Mouse (Mus musculus): ENCODE data around the gene Chmp3. TPM values are rescaled to one million over a fixed set of nuclear protein-coding genes. Genes with fewer than 3 reads are reported as not detected.
A peak's percentile ranks its signal among the peaks of the same experiment; 100 is the strongest.

The Chmp3 gene
- total RNA-seq (2021) = 10 to 100 TPM; 94.7 to 99.2 TPM

DNA sequence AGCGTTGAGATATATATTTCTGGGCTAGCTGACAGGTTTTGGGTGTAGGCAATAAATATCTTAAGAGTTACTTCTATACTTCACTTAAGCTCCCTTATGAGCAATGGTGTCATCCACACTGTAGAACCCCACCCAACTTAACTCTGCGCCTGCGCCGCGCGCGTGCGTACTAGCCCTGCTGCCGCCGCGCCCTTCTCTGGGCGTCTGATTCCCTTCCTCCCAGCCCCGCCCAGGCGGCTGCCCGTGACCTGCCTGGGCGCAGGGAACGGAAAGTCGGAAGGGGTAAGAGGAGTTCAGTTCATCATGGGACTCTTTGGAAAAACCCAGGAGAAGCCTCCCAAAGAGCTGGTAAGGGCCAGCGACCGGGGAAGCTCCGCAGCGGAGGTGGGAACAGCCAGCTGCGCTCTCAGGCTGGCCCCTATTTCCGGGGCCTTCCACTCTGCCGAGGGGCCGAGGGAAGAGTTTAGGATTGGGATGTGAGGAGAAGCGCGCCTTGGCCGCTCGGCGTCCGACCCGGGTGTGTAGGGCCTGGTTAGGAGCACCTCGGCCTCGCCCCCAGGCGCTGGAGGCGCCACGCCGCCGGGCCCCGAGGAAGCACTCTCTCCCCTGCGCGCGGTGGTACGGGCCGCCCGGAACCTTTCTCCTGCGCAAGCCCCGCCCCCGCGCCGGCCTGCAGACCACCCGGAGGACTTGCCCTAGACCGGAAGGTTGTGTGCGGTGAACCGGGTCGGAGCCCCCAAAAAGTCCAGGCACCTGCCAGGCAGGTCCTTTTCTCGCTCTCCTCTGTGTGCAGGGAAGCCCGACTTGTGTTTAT is at the start of gene Chmp3:
Chmp3 (plus strand) TSS at position 112 of the 814 bp plus-strand sequence.
- peak; percentile 95 to 98 for DNase-seq

DNA sequence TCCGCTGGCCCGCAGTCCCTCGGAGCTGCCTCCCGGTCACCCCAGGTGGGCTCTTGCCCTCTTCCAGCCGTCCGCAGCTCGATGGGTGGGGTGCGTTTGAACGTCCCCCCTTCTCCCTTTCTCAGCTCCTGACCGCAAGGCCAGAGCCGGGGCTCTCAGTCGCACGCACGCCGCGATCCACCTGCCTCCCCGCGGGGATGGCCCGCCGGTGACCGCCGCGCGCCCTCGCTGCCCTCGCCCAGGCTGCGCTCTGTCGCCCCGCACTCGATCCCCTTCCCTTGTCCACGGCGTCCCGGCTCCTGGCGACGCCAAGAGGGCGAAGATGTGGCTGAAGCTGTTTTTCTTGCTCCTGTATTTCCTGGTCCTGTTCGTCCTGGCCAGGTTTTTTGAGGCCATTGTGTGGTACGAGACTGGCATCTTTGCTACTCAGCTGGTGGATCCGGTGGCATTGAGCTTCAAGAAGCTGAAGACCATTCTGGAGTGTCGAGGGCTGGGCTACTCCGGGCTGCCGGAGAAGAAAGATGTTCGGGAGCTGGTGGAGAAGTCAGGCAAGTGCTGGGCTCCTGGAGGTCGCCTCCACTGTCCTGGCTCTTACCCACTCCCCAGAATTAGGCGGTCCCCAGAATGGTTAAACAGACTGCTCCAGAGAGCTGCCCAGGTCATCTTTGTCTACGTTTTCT is 49.1 kb upstream of the Chmp3 start:
- DNase-seq = peak in 1 of 2 experiments; percentile 45

DNA sequence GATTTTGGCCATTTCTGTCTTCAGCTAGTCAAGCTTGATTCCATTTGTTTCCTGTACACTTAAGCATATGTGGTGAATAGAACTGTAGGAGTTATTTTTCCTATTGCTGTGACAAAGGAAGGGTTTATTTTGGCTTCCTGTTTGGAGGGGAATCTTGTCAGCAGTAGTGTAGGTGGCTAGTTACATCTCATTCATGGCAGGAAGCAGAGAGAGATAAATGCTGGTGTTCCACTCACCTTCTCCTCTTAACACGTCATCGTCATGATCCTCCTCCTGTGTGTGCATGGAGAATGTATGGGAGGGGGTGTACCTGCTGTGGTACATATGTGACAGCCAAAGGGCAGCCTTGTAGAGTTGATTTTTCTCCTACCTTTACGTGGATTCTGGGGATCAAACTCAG is 43.0 kb upstream of the Chmp3 start:
- no peak for DNase-seq

DNA sequence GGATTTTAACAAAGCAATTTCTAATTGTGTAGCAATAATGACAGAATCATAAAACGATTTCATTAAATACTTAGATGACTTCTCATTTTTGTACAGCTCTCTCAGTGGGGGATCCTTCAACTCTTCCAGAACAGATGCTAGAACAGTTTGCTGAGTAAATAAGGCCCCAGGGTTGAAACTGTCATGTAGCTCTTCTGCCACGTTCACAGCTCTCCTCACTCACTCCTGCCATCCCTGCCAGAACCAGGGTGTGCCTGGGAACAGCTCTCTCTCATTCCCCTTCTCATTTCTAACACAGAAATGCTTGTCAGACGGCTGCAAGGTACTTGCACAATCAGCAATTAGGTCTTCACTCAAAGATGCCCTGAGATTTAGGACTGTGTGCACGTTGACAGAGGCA is 40.6 kb upstream of the Chmp3 start:
- DNase-seq = no peak

DNA sequence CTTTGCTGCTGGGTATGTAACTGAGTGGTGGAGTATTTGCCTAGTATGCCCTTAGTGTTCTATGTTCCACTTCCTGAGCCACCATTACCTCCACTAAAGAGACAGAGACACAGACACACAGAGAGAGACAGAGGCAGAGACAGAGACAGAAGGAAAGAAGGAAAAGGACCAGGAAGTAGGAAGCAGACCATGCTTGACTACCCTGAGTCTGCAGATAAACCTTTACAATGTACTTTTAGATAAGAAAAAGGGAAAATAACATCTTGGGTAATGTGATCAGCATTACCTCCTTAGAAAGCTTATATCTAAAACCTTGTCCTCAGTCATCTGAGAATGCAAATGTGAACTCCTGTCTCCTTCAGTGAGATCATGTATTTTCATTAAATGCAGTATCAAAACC is 39.9 kb upstream of the Chmp3 start:
- DNase-seq = no peak

DNA sequence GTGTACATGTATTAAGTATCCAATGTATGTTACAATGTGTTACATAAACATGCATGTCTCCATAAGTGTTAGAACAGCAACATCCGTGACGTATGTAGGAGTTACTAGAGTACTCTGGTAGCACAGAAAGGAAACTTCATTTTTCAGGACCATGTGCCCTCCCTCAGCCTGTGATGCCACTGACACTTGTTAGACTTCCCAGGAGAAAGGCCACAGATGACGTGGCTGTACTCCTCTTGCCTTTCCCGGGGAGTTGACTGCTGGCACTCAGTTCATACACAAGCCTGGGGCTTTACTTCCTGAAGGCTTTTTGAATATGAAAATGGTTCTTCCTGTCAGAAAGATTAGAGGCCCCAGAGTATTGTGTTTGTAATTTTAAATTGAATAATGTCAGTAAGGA is 39.5 kb upstream of the Chmp3 start:
- no peak for DNase-seq

DNA sequence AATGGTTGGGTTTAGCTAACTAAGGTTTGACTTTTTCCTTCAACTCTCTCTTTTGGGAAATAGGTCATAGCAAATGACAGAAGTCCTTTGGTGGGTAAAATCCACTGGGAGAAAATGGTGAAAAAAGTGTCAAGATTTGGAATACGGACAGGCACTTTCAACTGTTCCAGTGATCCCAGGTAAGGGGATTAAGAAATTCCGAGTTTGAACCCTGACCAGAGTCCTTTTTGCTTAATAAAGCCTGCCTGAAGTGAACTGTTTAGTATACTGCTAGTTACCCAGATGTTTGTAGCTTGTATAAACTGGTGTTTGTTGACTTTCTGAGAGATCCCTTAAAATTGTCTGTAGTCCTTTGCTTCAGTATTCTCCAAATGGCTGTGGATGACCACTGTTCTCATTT is 37.9 kb upstream of the Chmp3 start:
- no peak for DNase-seq

DNA sequence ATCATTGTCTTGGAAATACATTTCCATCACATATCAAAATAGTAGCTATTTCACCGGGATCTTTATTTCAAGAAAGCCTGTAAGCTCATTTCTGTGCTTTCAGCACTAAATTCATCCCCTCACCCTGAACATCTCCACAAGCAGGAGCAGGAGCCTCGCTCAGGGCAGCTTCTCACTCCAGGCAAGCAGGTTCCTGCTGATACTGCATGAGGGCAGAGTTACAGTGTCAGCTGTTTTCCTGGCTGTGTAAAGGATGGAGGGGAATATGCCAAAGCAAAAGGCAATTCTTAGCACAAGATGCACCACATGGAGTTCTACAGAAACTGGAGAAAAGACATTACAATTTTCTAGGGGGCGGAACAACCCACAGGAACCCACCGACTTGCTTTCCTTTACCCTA is 24.1 kb upstream of the Chmp3 start:
- DNase-seq = no peak

DNA sequence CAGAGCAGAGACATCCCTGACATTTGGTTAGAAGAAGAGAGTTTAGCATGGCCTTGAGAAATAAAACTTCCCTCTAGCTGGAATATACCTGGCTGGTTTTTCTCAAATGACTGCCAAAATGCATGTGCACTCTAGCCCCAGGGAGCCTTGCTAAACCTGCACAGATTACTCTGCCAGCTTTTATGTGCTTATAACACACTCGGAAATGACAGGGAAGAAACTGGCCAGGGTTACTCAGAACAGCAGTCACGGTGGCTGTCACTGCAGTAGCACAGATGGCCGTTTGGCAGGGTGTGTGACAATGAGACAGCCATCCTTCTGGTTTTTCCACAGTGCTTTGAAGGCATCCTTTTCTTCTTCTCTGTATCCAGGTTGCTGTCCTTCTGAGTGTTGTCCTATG is 18.0 kb upstream of the Chmp3 start:
- DNase-seq = peak; percentile 45 to 51

DNA sequence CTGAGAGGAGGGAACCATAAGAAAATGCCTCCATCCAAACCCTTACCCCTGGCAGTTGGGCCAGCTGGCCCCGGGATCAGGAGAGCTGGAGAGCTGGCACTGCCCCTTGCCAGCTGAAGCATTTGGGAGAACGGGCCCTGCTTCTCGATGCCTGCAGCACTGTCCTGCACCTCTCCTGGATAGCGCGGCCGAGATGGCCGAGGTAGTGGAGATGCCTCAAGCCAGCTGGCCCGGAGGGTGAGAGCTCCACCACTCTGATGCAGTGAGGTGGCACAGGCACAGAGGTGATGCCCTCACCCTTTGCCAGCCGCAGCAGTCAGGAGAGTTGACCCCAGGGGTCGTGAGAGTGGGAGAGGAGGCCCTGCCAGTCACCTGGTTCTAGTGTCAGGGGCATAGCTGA is 16.5 kb upstream of the Chmp3 start:
- no peak for DNase-seq

DNA sequence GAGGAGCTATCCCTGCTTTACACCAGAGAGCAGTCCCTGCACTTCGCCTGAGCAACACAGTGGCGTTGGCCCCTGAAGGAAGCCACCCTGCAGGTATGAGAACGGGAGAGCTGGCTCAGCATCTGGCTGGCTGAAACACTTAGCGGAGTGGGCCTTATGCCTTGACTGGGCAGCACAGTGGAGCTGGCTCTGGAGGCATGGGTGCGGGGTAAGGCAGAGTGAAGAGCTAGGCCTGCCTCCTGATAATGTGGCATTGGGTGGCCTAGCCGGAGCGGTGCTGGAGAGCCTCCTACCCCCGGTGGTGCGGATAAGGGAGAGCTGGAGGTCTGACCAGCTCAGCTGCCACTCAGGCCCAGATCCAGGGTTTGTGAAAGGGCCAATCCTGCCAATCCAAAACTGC is 15.8 kb upstream of the Chmp3 start:
- no peak for DNase-seq

DNA sequence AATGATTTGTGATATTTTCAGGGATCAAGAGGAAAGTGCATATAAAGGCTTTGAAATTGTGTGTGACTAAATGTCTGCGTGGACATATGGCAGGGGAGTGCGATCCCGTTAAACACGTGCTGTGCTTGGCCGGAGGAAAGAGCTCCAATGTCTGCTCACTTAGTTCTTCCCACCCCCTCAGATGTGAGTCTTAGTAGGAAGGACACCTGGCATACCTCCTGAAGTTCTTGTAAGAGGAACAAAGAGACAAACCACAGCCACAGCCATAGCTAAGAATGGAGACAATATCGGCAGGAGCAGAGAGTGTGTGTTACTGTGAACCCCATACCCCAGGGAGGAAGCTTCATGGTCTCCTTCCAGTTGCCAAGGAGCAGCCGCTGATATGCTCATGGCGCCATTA is 13.4 kb upstream of the Chmp3 start:
- DNase-seq = no peak

DNA sequence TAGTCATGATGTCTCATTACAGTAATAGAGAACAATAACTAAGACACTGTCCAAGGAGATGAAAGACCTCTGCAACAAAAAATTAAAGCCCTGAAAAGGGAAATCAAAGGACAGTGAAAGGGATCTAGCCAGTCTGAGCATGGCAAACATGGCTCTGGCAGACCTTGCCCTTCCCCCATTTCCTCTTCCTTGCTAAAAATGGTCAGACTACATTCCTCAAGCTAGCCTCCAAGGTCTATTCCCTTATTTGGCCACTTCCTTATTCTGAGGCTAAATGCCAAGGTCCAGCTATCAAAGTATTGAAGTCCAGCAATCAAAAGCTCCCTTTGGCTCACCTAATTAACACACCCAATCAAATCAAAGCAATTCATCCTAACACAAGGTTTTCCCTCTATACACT is 6.3 kb upstream of the Chmp3 start:
- DNase-seq = no peak

DNA sequence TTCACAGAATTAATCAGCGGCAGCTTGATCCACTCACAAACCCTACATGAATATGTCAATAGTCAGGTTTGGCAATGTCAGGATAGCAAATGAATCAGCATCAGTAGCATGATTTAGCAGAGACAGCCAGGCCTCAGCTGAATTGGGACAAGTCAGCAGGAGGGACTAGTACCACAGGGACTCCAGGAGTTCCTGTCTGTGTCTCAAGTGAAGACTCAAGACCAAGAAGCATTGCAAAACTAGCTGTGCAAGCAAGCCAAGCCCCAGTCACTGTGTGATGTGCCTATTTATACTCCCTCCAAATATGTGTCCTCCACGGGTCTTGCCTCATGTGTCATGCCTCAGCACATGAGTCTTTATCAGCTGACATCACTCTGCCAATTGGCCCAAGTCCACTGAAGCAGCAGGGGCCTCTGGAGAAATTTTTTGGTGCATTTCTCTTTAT is 11.9 kb downstream of the Chmp3 start:
- DNase-seq = no peak

DNA sequence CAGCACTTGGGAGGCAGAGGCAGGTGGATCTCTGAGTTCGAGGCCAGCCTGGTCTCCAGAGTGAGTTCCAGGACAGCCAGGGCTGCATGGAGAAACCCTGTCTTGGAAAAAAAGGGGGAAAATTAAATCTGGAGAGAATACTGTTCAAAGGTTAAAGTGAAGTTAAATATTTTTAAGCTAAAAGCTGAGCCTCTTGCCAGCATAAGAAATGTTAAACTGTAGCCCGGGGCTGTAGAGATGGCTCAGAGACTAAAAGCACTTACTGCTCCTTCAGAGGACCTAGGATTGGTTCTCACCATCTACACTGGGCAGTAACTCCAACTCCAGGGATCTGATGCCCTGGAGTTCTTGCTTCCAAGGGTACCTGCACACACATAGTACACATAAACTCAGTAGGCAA is 13.2 kb downstream of the Chmp3 start:
- no peak for DNase-seq

DNA sequence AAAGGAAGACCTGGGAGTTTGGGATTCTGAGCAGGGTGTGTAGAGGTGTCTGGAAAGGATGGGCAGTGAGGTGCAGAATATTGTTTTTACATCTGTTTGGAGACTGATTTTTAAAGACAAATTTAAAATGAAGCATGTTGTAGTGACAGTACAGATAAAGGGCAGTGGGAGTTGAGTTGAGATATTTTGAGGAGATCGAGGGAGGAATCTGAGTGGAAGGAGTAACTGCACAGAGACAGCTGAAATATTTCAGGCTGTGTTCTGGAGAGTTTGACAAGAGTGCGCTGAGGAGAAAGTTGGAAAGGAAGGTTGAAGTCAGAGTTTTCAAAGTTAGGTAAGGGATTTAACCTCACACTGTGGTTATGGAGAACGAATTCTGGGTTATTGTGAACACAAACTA is 25.0 kb downstream of the Chmp3 start:
- no peak for DNase-seq

DNA sequence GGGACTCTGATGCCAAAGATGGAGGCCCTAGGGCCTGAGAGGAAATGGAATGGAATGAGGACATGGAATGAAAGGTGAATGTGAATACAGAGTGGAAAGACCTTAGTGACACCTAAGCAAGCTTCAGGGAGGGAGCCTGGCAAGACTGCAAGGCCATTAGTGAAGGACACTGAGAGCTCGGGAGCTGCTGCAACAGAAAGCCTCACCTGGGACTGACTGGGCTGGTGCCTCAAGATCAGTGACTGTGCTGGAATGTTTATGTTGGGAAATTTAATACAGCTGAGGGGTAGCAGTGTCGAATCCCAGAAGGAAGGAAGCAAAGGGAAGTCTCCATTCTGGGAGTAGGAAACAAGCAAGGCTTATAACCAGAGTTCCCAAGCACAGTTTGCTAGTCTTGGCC is 25.4 kb downstream of the Chmp3 start:
- DNase-seq = no peak

DNA sequence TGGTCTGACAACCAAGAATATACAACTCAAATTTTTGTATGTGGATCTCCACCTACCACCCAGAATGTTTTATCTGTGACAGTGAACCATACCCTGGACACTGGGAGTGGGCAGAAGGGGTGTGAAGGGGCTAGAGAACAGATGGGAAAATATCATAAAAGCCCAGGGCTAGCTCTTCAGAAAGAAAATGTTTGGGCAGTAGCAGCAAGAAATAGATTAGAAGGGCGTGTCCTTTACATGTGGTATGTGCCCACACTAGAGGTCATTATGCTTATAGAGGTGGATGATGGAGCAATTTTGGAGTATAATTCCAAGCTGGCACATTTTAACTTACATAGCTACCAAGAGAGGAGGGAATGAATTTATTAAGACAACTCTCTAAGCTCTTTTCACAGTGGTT is 31.8 kb downstream of the Chmp3 start:
- DNase-seq = no peak

DNA sequence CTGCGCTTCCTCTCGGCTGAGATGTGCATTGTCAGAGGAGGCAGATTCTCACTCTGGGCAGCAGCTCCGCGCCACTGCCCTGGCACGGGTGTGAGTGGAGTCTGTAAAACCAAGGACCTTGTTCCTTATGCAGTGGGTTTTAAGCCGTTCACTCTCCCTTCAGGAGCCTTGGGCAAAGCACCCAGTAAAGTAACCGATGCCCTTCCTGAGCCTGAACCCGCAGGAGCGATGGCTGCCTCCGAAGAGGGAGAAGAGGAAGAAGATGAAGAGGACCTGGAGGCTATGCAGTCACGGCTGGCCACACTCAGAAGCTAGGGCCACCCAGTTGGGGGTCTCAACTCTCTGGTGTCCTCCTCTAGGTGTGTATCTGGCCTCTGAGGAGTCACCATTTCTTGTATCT is 35.9 kb downstream of the Chmp3 start:
- no peak for DNase-seq

DNA sequence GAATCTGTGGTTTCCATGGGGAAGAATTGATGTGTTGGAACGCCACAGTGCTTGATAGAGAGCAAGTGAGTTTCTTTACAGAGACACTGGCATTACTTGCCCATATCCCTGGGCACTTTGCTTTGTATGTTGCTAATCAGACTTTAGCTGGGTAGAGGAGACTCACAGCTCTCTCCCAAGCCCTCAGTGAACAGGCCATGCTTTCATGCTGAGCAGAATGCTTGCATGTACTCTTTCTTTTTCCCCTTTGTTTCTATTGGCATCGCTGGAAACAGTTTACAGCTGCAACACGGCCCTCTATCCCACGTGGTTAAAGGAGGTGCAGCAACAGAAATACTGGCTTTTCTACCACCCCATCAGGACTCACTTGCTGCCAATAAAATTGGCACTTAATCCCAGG is 39.6 kb downstream of the Chmp3 start:
- DNase-seq = no peak

DNA sequence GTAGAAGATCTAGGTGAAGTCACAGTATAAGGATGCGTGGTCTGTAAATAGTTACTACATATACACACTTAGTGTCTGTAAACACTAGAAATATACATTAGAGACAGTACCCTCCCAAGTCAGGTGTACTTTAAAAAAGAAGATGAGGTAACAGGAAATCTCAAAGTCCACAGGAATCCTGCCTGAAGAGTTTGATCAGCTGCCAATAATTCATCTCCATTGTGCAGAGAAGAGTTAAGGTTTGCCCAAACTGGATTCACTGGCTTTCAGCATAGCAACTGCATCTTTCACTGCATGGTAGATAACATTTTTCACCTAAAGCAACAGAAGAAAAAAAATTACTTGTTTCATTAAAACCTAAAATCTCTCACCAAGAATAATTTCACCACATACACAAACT is 45.8 kb downstream of the Chmp3 start:
- DNase-seq = no peak

DNA sequence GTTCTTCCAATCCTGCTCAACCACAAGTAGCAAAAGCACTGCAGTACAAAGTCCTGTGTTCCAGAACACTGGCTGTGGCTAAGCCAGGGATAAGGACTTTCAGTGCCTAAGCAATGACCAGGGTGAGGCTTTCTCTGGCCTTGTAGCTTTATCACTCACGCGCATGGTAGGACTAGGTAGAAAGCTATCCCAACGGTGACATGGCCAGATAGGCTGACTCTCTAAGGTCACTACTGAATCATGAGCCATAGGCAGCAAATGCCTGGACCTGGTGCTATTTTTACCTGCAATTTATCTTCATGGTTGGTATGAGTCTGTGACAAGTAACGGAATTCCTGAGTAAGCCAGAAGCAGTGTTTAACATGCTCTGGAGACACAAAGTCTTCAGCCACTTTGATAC is 46.6 kb downstream of the Chmp3 start:
- DNase-seq = no peak

DNA sequence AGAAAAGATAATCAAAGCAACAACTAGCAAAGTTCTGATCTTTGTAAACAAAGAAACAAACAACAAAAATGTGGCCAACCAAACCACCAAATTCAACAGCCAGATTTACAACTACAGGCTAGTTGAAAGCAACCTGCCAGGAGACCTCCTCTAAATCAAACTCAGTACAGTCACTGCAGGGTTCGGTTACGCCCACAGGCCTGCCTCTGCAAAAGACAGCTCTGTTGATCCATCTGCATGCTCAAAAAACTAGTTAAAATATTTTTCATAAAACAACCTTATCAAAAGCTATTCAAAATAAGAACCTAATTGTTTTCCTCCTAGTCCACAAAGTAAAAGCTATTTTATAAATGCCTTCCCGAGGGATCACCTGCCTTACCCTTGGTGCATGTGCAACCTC is 64.2 kb downstream of the Chmp3 start:
- no peak for DNase-seq

DNA sequence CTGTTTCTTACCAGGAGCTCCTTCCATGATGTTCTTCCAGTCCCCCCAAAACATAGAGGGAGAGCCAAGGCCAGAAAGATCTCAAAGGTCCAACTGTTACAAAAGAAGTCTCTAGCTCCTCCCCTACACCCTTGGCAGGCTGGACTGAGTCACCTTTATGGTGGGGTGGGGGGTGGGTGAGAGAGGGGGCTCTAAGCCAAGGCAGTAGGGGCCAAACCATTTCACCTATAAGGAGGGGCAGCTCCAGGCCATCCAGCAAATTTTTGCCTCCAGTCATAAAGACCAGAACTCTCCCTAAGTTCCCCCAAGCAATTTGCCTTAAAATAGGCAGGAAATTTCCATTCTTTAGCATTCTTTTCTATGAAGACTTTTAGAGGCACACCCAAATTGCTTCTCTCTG is 65.4 kb downstream of the Chmp3 start:
- no peak for DNase-seq

All from layer of hippocampus, postnatal 36 days (tissue).